Mouse (Mus musculus) stomach, postnatal 0 days (tissue): Measurements from ENCODE around the gene Rps6kc1. TPM values are rescaled to one million over a fixed set of nuclear protein-coding genes. Genes with fewer than 3 reads are reported as not detected.

ENCODE experiments used
- ATAC-seq: fragments of 200-750 bp; cut with Nextera tagmentation; 2 replicates; pipeline ENCODE4 v1.8.0; 2017; ENCODE audit not compliant: low FRiP score, low TSS enrichment
- DNase-seq: peaks from one replicate; pipeline ENCODE4 v3.0.0-alpha.2; 2016; ENCODE audit warnings: low spot score
- H3K27ac ChIP-seq: fragments of 300-500 bp; sonication (generic); replicated peaks from 2 replicates; pipeline ENCODE4 v1.5.1; 2014; ENCODE audit warnings: mild to moderate bottlenecking, control low read depth
- H3K27me3 ChIP-seq: fragments of 300-500 bp; sonication (generic); 2 replicates; pipeline ENCODE4 v1.6.1; 2014; ENCODE audit warnings: low read length; ENCODE audit not compliant: control insufficient read depth, insufficient read depth
- H3K36me3 ChIP-seq: fragments of 300-500 bp; sonication (generic); 2 replicates; pipeline ENCODE4 v1.6.1; 2014; ENCODE audit warnings: low read length, mixed read lengths; ENCODE audit not compliant: control insufficient read depth, insufficient read depth
- H3K4me1 ChIP-seq: fragments of 300-500 bp; sonication (generic); replicated peaks from 2 replicates; pipeline ENCODE4 v1.6.1; 2014; ENCODE audit warnings: antibody characterized with exemption; ENCODE audit not compliant: control insufficient read depth, insufficient read depth
- H3K4me2 ChIP-seq: fragments of 300-500 bp; sonication (generic); replicated peaks from 2 replicates; pipeline ENCODE4 v1.6.1; 2014; ENCODE audit warnings: low read depth, mild to moderate bottlenecking, control low read depth, moderate library complexity
- H3K4me3 ChIP-seq: fragments of 300-500 bp; sonication (generic); 2 replicates; pipeline ENCODE4 v1.5.1; 2014; ENCODE audit warnings: low read depth, low read length, control low read depth
- H3K9ac ChIP-seq: fragments of 300-500 bp; sonication (generic); 2 replicates; pipeline ENCODE4 v1.6.1; 2014; ENCODE audit warnings: mild to moderate bottlenecking, low read length, control low read depth, mixed read lengths
- H3K9me3 ChIP-seq: fragments of 300-500 bp; sonication (generic); 2 replicates; pipeline ENCODE4 v1.6.1; 2016; ENCODE audit warnings: low read length; ENCODE audit not compliant: control insufficient read depth
- CTCF ChIP-seq: IDR thresholded peaks from 2 replicates; pipeline ENCODE4 v1.5.1; 2016; ENCODE audit warnings: antibody characterized with exemption, low read depth, mild to moderate bottlenecking, moderate library complexity
- EP300 ChIP-seq: optimal IDR thresholded peaks from 2 replicates; pipeline ENCODE3; 2016; ENCODE audit warnings: antibody characterized with exemption
- WGBS: fragments of 180-500 bp; shearing (Covaris S2); extraction: QIAGEN DNeasy Blood & Tissue Kit; methylation state at CpG from one replicate; pipeline ENCODE4 v1.1.7; 2014; 5-methylcytosine and 5-hydroxymethylcytosine counted together
- polyA plus RNA-seq: library from polyadenylated mRNA; unstranded; fragments of >200 nt; fragmentation: Nextera tagmentation; extraction: Ambion mirVana; gene quantifications from 2 replicates; pipeline ENCODE4 v1.2.1, GENCODE M21; 2015

Rps6kc1 gene
- polyA plus RNA-seq, 1 experiment from 2014 or later: 4.5 TPM

- Histone ChIP-seq H3K27me3 (no peaks in the 10 kb centered on the region), H3K9ac (no peak overlapping the region), H3K27ac (no peak overlapping the region), H3K4me2 (no peak overlapping the region), H3K4me3 (no peak overlapping the region), H3K4me1 (no peaks in the 10 kb centered on the region), H3K36me3 (no peaks in the 10 kb centered on the region; the same call in 1 of the 2 replicates), H3K9me3 (no peaks in the 10 kb centered on the region)
- DNase-seq (no peak), ATAC-seq (no peak)
- 73% methylated on average over 4 of the region's 4 CpGs for WGBS
- TF ChIP-seq EP300: no peak
- TF ChIP-seq CTCF: no peak
Observed at GRCm38 (mm10) chr1:190845419-190845818, 66.2 kb downstream of the Rps6kc1 start.

- Histone ChIP-seq H3K9me3 (no peaks in the 10 kb centered on the region), H3K4me1 (no peaks in the 10 kb centered on the region), H3K4me3 (no peak overlapping the region), H3K27ac (no peak overlapping the region), H3K9ac (no peak overlapping the region), H3K27me3 (no peaks in the 10 kb centered on the region), H3K4me2 (no peak overlapping the region), H3K36me3 (no peaks in the 10 kb centered on the region; the same call in 1 of the 2 replicates)
- TF ChIP-seq CTCF: no peak
- no peak for TF ChIP-seq EP300
- DNase-seq: no peak
- WGBS: 82% methylated on average over 11 of the region's 11 CpGs
- no peak for ATAC-seq
Observed at GRCm38 (mm10) chr1:190844356-190844755, 67.2 kb downstream of the Rps6kc1 start.

DNA sequence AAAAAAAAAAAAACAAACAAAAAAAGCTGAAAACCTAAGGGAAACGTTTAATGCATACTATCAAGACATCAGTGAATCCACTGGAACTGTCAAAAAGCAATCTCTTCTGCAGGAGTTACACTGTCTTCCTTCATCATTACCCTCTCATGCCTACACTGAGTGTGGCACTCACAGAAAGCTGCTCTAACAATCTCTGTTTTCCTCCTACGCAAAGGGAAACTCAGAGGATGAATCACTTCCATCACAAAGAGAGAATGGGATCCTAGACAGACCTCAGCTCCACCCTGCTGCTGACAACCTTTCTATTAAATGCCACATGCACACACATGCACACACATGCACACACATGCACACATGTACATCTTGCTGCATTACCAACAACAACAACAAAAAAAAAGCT lies 75.5 kb downstream of the Rps6kc1 start:
- WGBS: 56% methylated on average over 2 of the region's 2 CpGs
- Histone ChIP-seq H3K9ac (no peak overlapping the region), H3K27ac (no peak overlapping the region), H3K9me3 (no peaks in the 10 kb centered on the region), H3K4me2 (no peak overlapping the region), H3K27me3 (no peaks in the 10 kb centered on the region), H3K4me1 (no peaks in the 10 kb centered on the region), H3K36me3 (no peaks in the 10 kb centered on the region), H3K4me3 (no peak overlapping the region)
- DNase-seq (no peak), ATAC-seq (no peak)
- TF ChIP-seq EP300: no peak
- no peak for TF ChIP-seq CTCF

DNA sequence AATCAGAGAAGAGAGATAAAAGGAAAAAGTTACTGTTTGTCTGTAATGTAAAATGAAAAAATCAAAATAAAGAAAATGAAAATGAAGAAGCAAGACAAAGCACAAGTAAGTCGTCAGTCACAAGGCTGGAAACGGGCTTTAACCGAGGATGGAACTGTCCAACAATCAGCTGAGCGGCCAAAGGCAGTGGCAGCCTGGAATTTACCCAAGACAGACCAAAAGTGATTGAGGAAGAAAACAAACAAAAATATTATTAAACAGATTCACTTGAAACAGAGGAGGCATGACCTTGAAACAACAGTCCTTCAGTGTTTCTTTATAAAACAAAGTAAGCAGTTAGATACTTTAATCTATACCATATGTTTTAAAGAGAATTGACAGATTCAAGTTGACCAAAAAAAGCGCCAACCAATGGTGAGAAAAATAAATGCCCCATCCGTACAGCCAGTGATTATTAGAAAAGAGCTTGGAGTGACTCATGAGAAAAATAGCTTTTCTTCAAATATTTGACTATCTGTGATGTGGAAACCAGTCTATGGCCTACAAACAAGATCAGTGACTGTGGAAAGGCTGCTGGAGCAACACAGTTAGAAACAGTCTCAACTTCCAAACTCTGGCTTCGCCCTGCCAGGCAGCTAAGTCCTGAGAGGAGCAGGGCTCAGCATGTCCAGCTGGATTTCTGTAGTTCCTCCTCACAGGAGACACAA lies 77.2 kb downstream of the Rps6kc1 start:
- no peaks in the 10 kb centered on the region for H3K9me3 ChIP-seq
- no peaks in the 10 kb centered on the region for H3K4me1 ChIP-seq
- H3K27ac ChIP-seq: peak overlapping the region; percentile 19; the same call in 1 of the 2 replicates
- no peak overlapping the region for H3K9ac ChIP-seq
- no peak for ATAC-seq
- DNase-seq: no peak
- TF ChIP-seq EP300: no peak
- no peak for TF ChIP-seq CTCF
- no peaks in the 10 kb centered on the region for H3K27me3 ChIP-seq
- no peak overlapping the region for H3K4me2 ChIP-seq
- no peak overlapping the region for H3K4me3 ChIP-seq
- 56% methylated on average over 7 of the region's 7 CpGs for WGBS
- no peaks in the 10 kb centered on the region for H3K36me3 ChIP-seq

- no peaks in the 10 kb centered on the region for H3K27me3 ChIP-seq
- no peak overlapping the region for H3K4me2 ChIP-seq
- ATAC-seq (peak; percentile 28; the same call in 1 of the 2 replicates), DNase-seq (no peak)
- no peaks in the 10 kb centered on the region for H3K9me3 ChIP-seq
- no peak for TF ChIP-seq EP300
- 0 out of 2 replicates have a peak overlapping the region, but pooled peaks have one; percentile 8 for H3K27ac ChIP-seq
- no peak overlapping the region for H3K4me3 ChIP-seq
- WGBS: 72% methylated on average over 8 of the region's 8 CpGs
- no peaks in the 10 kb centered on the region for H3K4me1 ChIP-seq
- no peak overlapping the region for H3K9ac ChIP-seq
- no peaks in the 10 kb centered on the region for H3K36me3 ChIP-seq
Observed at GRCm38 (mm10) chr1:190832965-190833630, 78.5 kb downstream of the Rps6kc1 start.
